Comparison of ENCODE assay signal across 17 mouse cellular contexts in genomic region chr4:31826661-31827060, GRCm38 (mm10).
DNase-seq lines count a peak whose midpoint lies in the region; ATAC-seq and TF ChIP-seq lines count a peak whose summit lies in the region.
"Had no signal": no experiment of that assay in that cellular context is flagged by ENCODE, and none has a peak within 500 bp of the region (broad histone marks: within the 10 kb centered on the region; RNA-seq: fewer than 3 reads in every experiment).

No protein-coding gene starts in this region.

- no peak overlapping the region for H3K4me3 ChIP-seq in forebrain, embryonic 11.5 days (ENCODE audit: low read depth, low read length)
- no peak overlapping the region for H3K4me3 ChIP-seq in forebrain, embryonic 12.5 days (replicated peaks)
- H3K4me3 ChIP-seq in midbrain, embryonic 11.5 days (ENCODE audit: low read depth, low read length) = no peak overlapping the region
- no peak overlapping the region for H3K4me3 ChIP-seq in midbrain, postnatal 0 days (ENCODE audit: low read depth, low read length)
- H3K4me3 ChIP-seq in kidney, embryonic 16.5 days (ENCODE audit: low read length) = no peak overlapping the region
- H3K4me3 ChIP-seq: embryonic facial prominence, embryonic 12.5 days; erythroblast, embryonic 14.5 days; heart, embryonic 13.5 days; megakaryocyte, embryonic 14.5 days had no signal

- no peak for TF ChIP-seq CTCF in midbrain, postnatal 0 days (IDR thresholded peaks at IDR 0.05)

- no peaks in the 10 kb centered on the region for H3K9me3 ChIP-seq in forebrain, embryonic 11.5 days (ENCODE audit: control insufficient read depth, low read length)
- no peaks in the 10 kb centered on the region for H3K9me3 ChIP-seq in forebrain, embryonic 12.5 days
- no peaks in the 10 kb centered on the region for H3K9me3 ChIP-seq in midbrain, embryonic 11.5 days (ENCODE audit: control insufficient read depth, low read length)
- no peaks in the 10 kb centered on the region for H3K9me3 ChIP-seq in midbrain, postnatal 0 days (ENCODE audit: low read length)
- H3K9me3 ChIP-seq in kidney, embryonic 16.5 days (ENCODE audit: low read length) = no peaks in the 10 kb centered on the region
- H3K9me3 ChIP-seq: embryonic facial prominence, embryonic 12.5 days; heart, embryonic 13.5 days had no signal

- H3K27ac ChIP-seq in forebrain, embryonic 11.5 days (ENCODE audit: low read depth, low read length) = no peak overlapping the region
- H3K27ac ChIP-seq in forebrain, embryonic 12.5 days = no peak overlapping the region
- H3K27ac ChIP-seq in midbrain, embryonic 11.5 days (ENCODE audit: low read depth, low read length) = no peak overlapping the region
- H3K27ac ChIP-seq in midbrain, postnatal 0 days (ENCODE audit: low read depth, low read length) = no peak overlapping the region
- H3K27ac ChIP-seq in kidney, embryonic 16.5 days (ENCODE audit: low read length) = peak overlapping the region; percentile 95
- H3K27ac ChIP-seq: embryonic facial prominence, embryonic 12.5 days; heart, embryonic 13.5 days had no signal

- H3K9ac ChIP-seq in forebrain, embryonic 11.5 days (ENCODE audit: low read length) = no peak overlapping the region
- H3K9ac ChIP-seq in forebrain, embryonic 12.5 days = no peak overlapping the region
- H3K9ac ChIP-seq in midbrain, embryonic 11.5 days (ENCODE audit: low read length) = no peak overlapping the region
- H3K9ac ChIP-seq in midbrain, postnatal 0 days (replicated peaks; ENCODE audit: low read length, poor library complexity, severe bottlenecking) = no peak overlapping the region
- no peak overlapping the region for H3K9ac ChIP-seq in kidney, embryonic 16.5 days (replicated peaks; ENCODE audit: low read length)
- H3K9ac ChIP-seq: embryonic facial prominence, embryonic 12.5 days; forebrain, postnatal 0 days; heart, embryonic 13.5 days; liver, postnatal 0 days had no signal

- H3K36me3 ChIP-seq in forebrain, embryonic 11.5 days (ENCODE audit: control insufficient read depth, insufficient read depth, low read length) = no peaks in the 10 kb centered on the region
- H3K36me3 ChIP-seq in forebrain, embryonic 12.5 days (replicated peaks) = no peaks in the 10 kb centered on the region
- H3K36me3 ChIP-seq in midbrain, embryonic 11.5 days (ENCODE audit: control insufficient read depth, insufficient read depth, low read length) = no peaks in the 10 kb centered on the region
- H3K36me3 ChIP-seq in midbrain, postnatal 0 days (ENCODE audit: insufficient read depth, low read length) = no peaks in the 10 kb centered on the region
- H3K36me3 ChIP-seq in kidney, embryonic 16.5 days (ENCODE audit: insufficient read depth, low read length) = no peaks in the 10 kb centered on the region
- H3K36me3 ChIP-seq: embryonic facial prominence, embryonic 12.5 days; heart, embryonic 13.5 days had no signal

- 66% methylated on average over 8 of the region's 8 CpGs for WGBS in forebrain, embryonic 11.5 days
- WGBS in forebrain, embryonic 12.5 days = 60% methylated on average over 8 of the region's 8 CpGs
- WGBS in midbrain, embryonic 11.5 days = 58% methylated on average over 8 of the region's 8 CpGs
- WGBS in midbrain, postnatal 0 days = 58% methylated on average over 8 of the region's 8 CpGs
- WGBS in kidney, embryonic 16.5 days = 58% methylated on average over 8 of the region's 8 CpGs

- H3K4me2 ChIP-seq in forebrain, embryonic 11.5 days (ENCODE audit: low read depth, low read length, severe bottlenecking) = no peak overlapping the region
- no peak overlapping the region for H3K4me2 ChIP-seq in forebrain, embryonic 12.5 days
- H3K4me2 ChIP-seq in midbrain, embryonic 11.5 days = no peak overlapping the region
- no peak overlapping the region for H3K4me2 ChIP-seq in midbrain, postnatal 0 days (ENCODE audit: low read depth, low read length, poor library complexity, severe bottlenecking)
- H3K4me2 ChIP-seq in kidney, embryonic 16.5 days (replicated peaks; ENCODE audit: low read depth, low read length) = peak overlapping the region; percentile 26; the same call in 1 of the 2 replicates
- H3K4me2 ChIP-seq: embryonic facial prominence, embryonic 12.5 days; heart, embryonic 13.5 days had no signal

- H3K4me1 ChIP-seq in forebrain, embryonic 11.5 days (replicated peaks; ENCODE audit: control insufficient read depth, insufficient read depth, low read length) = peaks cover 5% of the 10 kb centered on the region; the same call in 1 of the 2 replicates
- peaks cover 20% of the 10 kb centered on the region for H3K4me1 ChIP-seq in forebrain, embryonic 12.5 days
- peaks cover 14% of the 10 kb centered on the region for H3K4me1 ChIP-seq in midbrain, embryonic 11.5 days (ENCODE audit: control insufficient read depth, insufficient read depth, low read length)
- H3K4me1 ChIP-seq in midbrain, postnatal 0 days (ENCODE audit: insufficient read depth, low read length) = no peaks in the 10 kb centered on the region
- H3K4me1 ChIP-seq in kidney, embryonic 16.5 days (ENCODE audit: insufficient read depth, low read length) = peaks cover 44% of the 10 kb centered on the region

- DNase-seq in forebrain, embryonic 11.5 days (ENCODE audit: low spot score) = no peak
- DNase-seq in midbrain, embryonic 11.5 days (ENCODE audit: low spot score, missing footprints) = peak; percentile 62
- DNase-seq in midbrain, postnatal 0 days (ENCODE audit: low spot score) = no peak
- DNase-seq in lung, postnatal 25 days (ENCODE audit: low spot score) = no peak
- no peak for DNase-seq in heart, adult 11 months
- DNase-seq in frontal cortex, postnatal 36 days (ENCODE audit: low spot score in 2 of 2) = no peak
- DNase-seq: cerebellum, adult 9-10 months; forebrain, postnatal 0 days; lung, postnatal 10 days; right cerebral cortex, postnatal 4 days had no signal

- ATAC-seq in forebrain, embryonic 11.5 days (replicated peaks; ENCODE audit: low FRiP score) = 0 out of 2 replicates have a peak, but pooled peaks have one; percentile 45
- ATAC-seq in forebrain, embryonic 12.5 days (ENCODE audit: low FRiP score) = no peak
- peak; percentile 54; the same call in 1 of the 2 replicates for ATAC-seq in midbrain, embryonic 11.5 days (ENCODE audit: low FRiP score)
- no peak for ATAC-seq in midbrain, postnatal 0 days (ENCODE audit: low FRiP score)
- peak; percentile 71 for ATAC-seq in kidney, embryonic 16.5 days (ENCODE audit: low FRiP score, low TSS enrichment)
- ATAC-seq: forebrain, postnatal 0 days; liver, postnatal 0 days had no signal

- no peaks in the 10 kb centered on the region for H3K27me3 ChIP-seq in forebrain, embryonic 11.5 days (ENCODE audit: control insufficient read depth, insufficient read depth, low read length)
- H3K27me3 ChIP-seq in forebrain, embryonic 12.5 days = peaks cover 4% of the 10 kb centered on the region; the same call in 1 of the 2 replicates
- no peaks in the 10 kb centered on the region; the same call in 1 of the 2 replicates for H3K27me3 ChIP-seq in midbrain, embryonic 11.5 days (ENCODE audit: control insufficient read depth, insufficient read depth, low read length)
- H3K27me3 ChIP-seq in midbrain, postnatal 0 days (ENCODE audit: insufficient read depth, low read length) = no peaks in the 10 kb centered on the region
- no peaks in the 10 kb centered on the region for H3K27me3 ChIP-seq in kidney, embryonic 16.5 days (ENCODE audit: insufficient read depth, low read length)
- H3K27me3 ChIP-seq: embryonic facial prominence, embryonic 12.5 days; heart, embryonic 13.5 days; megakaryocyte, embryonic 14.5 days had no signal

Comparison
In these comparisons a context has a peak if more than half of its experiments do, and no peak if none do; other contexts are left out.
1. ATAC-seq: peak in forebrain, embryonic 11.5 days (single experiment), midbrain, embryonic 11.5 days (single experiment) and kidney, embryonic 16.5 days (single experiment); none in forebrain, embryonic 12.5 days (single experiment) and midbrain, postnatal 0 days (single experiment).